Mouse (Mus musculus): ENCODE data around the gene Pigw. TPM values are rescaled to one million over a fixed set of nuclear protein-coding genes. Genes with fewer than 3 reads are reported as not detected.

Pigw gene
- polyA plus RNA-seq, 1 experiment from 2014 or later: 2.0 TPM

- ATAC-seq (ENCODE audit: insufficient number of reproducible peaks, insufficient read depth, low FRiP score, low TSS enrichment, low read depth): no peak
- H3K36me3 ChIP-seq: peaks cover 100% of the 10 kb centered on the region
- H3K27ac ChIP-seq: no peak overlapping the region
- no peaks in the 10 kb centered on the region for H3K4me1 ChIP-seq (replicated peaks)
- H3K9ac ChIP-seq (replicated peaks): no peak overlapping the region
- no peak overlapping the region for H3K4me2 ChIP-seq
- H3K27me3 ChIP-seq: no peaks in the 10 kb centered on the region
- no peaks in the 10 kb centered on the region for H3K9me3 ChIP-seq
- 84% methylated on average over 9 of the region's 9 CpGs for WGBS
- no peak overlapping the region for H3K4me3 ChIP-seq (replicated peaks)
Observed at GRCm38 (mm10) chr11:84904597-84905144, 24.6 kb upstream of the Pigw start.

GRCm38 (mm10) chr11:84893113-84893512 is 13.0 kb upstream of the Pigw start:
- H3K27ac ChIP-seq: no peak overlapping the region
- peaks cover 86% of the 10 kb centered on the region for H3K36me3 ChIP-seq
- no peaks in the 10 kb centered on the region for H3K4me1 ChIP-seq (replicated peaks)
- WGBS: 95% methylated on average over 14 of the region's 15 CpGs
- no peak overlapping the region for H3K4me3 ChIP-seq (replicated peaks)
- no peaks in the 10 kb centered on the region for H3K9me3 ChIP-seq
- no peak for ATAC-seq (ENCODE audit: insufficient number of reproducible peaks, insufficient read depth, low FRiP score, low TSS enrichment, low read depth)
- no peak overlapping the region for H3K4me2 ChIP-seq
- H3K9ac ChIP-seq (replicated peaks): no peak overlapping the region
- no peaks in the 10 kb centered on the region for H3K27me3 ChIP-seq

- H3K4me2 ChIP-seq: no peak overlapping the region
- H3K9ac ChIP-seq (replicated peaks): no peak overlapping the region
- no peaks in the 10 kb centered on the region for H3K9me3 ChIP-seq
- H3K27me3 ChIP-seq: no peaks in the 10 kb centered on the region
- H3K4me1 ChIP-seq (replicated peaks): no peaks in the 10 kb centered on the region
- no peak overlapping the region for H3K27ac ChIP-seq
- H3K36me3 ChIP-seq: peaks cover 84% of the 10 kb centered on the region
- ATAC-seq (ENCODE audit: insufficient number of reproducible peaks, insufficient read depth, low FRiP score, low TSS enrichment, low read depth): no peak
- WGBS: 92% methylated on average over 7 of the region's 7 CpGs
- H3K4me3 ChIP-seq (replicated peaks): no peak overlapping the region
Observed at GRCm38 (mm10) chr11:84891705-84892104, 11.6 kb upstream of the Pigw start.

- Histone ChIP-seq H3K36me3 (peaks cover 83% of the 10 kb centered on the region), H3K9ac (replicated peaks) (no peak overlapping the region), H3K4me2 (no peak overlapping the region), H3K4me1 (replicated peaks) (no peaks in the 10 kb centered on the region), H3K27me3 (no peaks in the 10 kb centered on the region), H3K27ac (no peak overlapping the region), H3K9me3 (no peaks in the 10 kb centered on the region), H3K4me3 (replicated peaks) (no peak overlapping the region)
- no peak for ATAC-seq (ENCODE audit: insufficient number of reproducible peaks, insufficient read depth, low FRiP score, low TSS enrichment, low read depth)
- WGBS: 98% methylated on average over 2 of the region's 2 CpGs
Observed at GRCm38 (mm10) chr11:84889492-84889891, 9.4 kb upstream of the Pigw start.

- ATAC-seq (ENCODE audit: insufficient number of reproducible peaks, insufficient read depth, low FRiP score, low TSS enrichment, low read depth): no peak
- 91% methylated on average over 8 of the region's 8 CpGs for WGBS
- Histone ChIP-seq H3K36me3 (peaks cover 86% of the 10 kb centered on the region), H3K4me1 (replicated peaks) (no peaks in the 10 kb centered on the region), H3K27me3 (no peaks in the 10 kb centered on the region), H3K4me3 (replicated peaks) (no peak overlapping the region), H3K9me3 (no peaks in the 10 kb centered on the region), H3K4me2 (no peak overlapping the region), H3K9ac (replicated peaks) (no peak overlapping the region), H3K27ac (no peak overlapping the region)
Observed at GRCm38 (mm10) chr11:84888025-84888424, 7.9 kb upstream of the Pigw start.

- H3K36me3 ChIP-seq: peaks cover 84% of the 10 kb centered on the region
- H3K27ac ChIP-seq: no peak overlapping the region
- H3K4me2 ChIP-seq: no peak overlapping the region
- no peak for ATAC-seq (ENCODE audit: insufficient number of reproducible peaks, insufficient read depth, low FRiP score, low TSS enrichment, low read depth)
- H3K4me3 ChIP-seq (replicated peaks): no peak overlapping the region
- no peaks in the 10 kb centered on the region for H3K9me3 ChIP-seq
- no peaks in the 10 kb centered on the region for H3K27me3 ChIP-seq
- H3K4me1 ChIP-seq (replicated peaks): 0 out of 2 replicates have a peak, but pooled peaks cover under 1% of the 10 kb centered on the region
- WGBS: 89% methylated on average over 11 of the region's 11 CpGs
- H3K9ac ChIP-seq (replicated peaks): no peak overlapping the region
Observed at GRCm38 (mm10) chr11:84886767-84887511, 6.9 kb upstream of the Pigw start.

- ATAC-seq (ENCODE audit: insufficient number of reproducible peaks, insufficient read depth, low FRiP score, low TSS enrichment, low read depth): no peak
- Histone ChIP-seq H3K9me3 (no peaks in the 10 kb centered on the region), H3K9ac (replicated peaks) (no peak overlapping the region), H3K4me3 (replicated peaks) (no peak overlapping the region), H3K27ac (no peak overlapping the region), H3K4me1 (replicated peaks) (peaks cover 8% of the 10 kb centered on the region), H3K36me3 (peaks cover 78% of the 10 kb centered on the region), H3K4me2 (no peak overlapping the region), H3K27me3 (no peaks in the 10 kb centered on the region)
- 90% methylated on average over 5 of the region's 5 CpGs for WGBS
Observed at GRCm38 (mm10) chr11:84886236-84886635, 6.2 kb upstream of the Pigw start.

- H3K4me1 ChIP-seq (replicated peaks): peaks cover 12% of the 10 kb centered on the region
- no peak overlapping the region for H3K9ac ChIP-seq (replicated peaks)
- no peak overlapping the region for H3K27ac ChIP-seq
- H3K4me2 ChIP-seq: no peak overlapping the region
- no peak overlapping the region for H3K4me3 ChIP-seq (replicated peaks)
- no peaks in the 10 kb centered on the region for H3K27me3 ChIP-seq
- ATAC-seq (ENCODE audit: insufficient number of reproducible peaks, insufficient read depth, low FRiP score, low TSS enrichment, low read depth): no peak
- no peaks in the 10 kb centered on the region for H3K9me3 ChIP-seq
- peaks cover 75% of the 10 kb centered on the region for H3K36me3 ChIP-seq
- 75% methylated on average over 4 of the region's 4 CpGs for WGBS
Observed at GRCm38 (mm10) chr11:84885238-84885637, 5.2 kb upstream of the Pigw start.

GRCm38 (mm10) chr11:84882346-84882745 is 2.3 kb upstream of the Pigw start:
- Histone ChIP-seq H3K27me3 (no peaks in the 10 kb centered on the region), H3K27ac (no peak overlapping the region), H3K4me2 (no peak overlapping the region), H3K9me3 (no peaks in the 10 kb centered on the region), H3K4me1 (replicated peaks) (peaks cover 18% of the 10 kb centered on the region), H3K9ac (replicated peaks) (no peak overlapping the region), H3K4me3 (replicated peaks) (no peak overlapping the region), H3K36me3 (peaks cover 56% of the 10 kb centered on the region)
- no peak for ATAC-seq (ENCODE audit: insufficient number of reproducible peaks, insufficient read depth, low FRiP score, low TSS enrichment, low read depth)
- WGBS: 92% methylated on average over 7 of the region's 7 CpGs

- Histone ChIP-seq H3K4me3 (replicated peaks) (peak overlapping the region; percentile 90), H3K36me3 (peaks cover 42% of the 10 kb centered on the region), H3K9me3 (no peaks in the 10 kb centered on the region), H3K27ac (peak overlapping the region; percentile 93), H3K9ac (replicated peaks) (peak overlapping the region; percentile 81), H3K4me1 (replicated peaks) (peaks cover 18% of the 10 kb centered on the region), H3K4me2 (peak overlapping the region; percentile 70), H3K27me3 (no peaks in the 10 kb centered on the region)
- WGBS: 47% methylated on average over 9 of the region's 9 CpGs
- 0 out of 2 replicates have a peak, but pooled peaks have one; percentile 11 for ATAC-seq (ENCODE audit: insufficient number of reproducible peaks, insufficient read depth, low FRiP score, low TSS enrichment, low read depth)
Observed at GRCm38 (mm10) chr11:84880971-84881370, 886 bp upstream of the Pigw start.

GRCm38 (mm10) chr11:84880465-84880961 is 428 bp upstream of the Pigw start:
- H3K4me2 ChIP-seq: peak overlapping the region; percentile 70
- H3K9ac ChIP-seq (replicated peaks): peak overlapping the region; percentile 81
- H3K4me1 ChIP-seq (replicated peaks): peaks cover 18% of the 10 kb centered on the region
- WGBS: 1% methylated on average over 24 of the region's 24 CpGs
- peak overlapping the region; percentile 90 for H3K4me3 ChIP-seq (replicated peaks)
- H3K9me3 ChIP-seq: no peaks in the 10 kb centered on the region
- peak; percentile 69 for ATAC-seq (ENCODE audit: insufficient number of reproducible peaks, insufficient read depth, low FRiP score, low TSS enrichment, low read depth)
- peak overlapping the region; percentile 93 for H3K27ac ChIP-seq
- H3K27me3 ChIP-seq: no peaks in the 10 kb centered on the region
- peaks cover 38% of the 10 kb centered on the region for H3K36me3 ChIP-seq
